Mouse (Mus musculus) limb, embryonic 10.5 days (tissue): ENCODE data around the gene Homer1. TPM values are rescaled to one million over a fixed set of nuclear protein-coding genes. Genes with fewer than 3 reads are reported as not detected.

Experiments used
- DNase-seq: peaks from one replicate; pipeline ENCODE4 v3.0.0-alpha.2; 2017; ENCODE audit warnings: low spot score
- H3K27ac ChIP-seq: fragments of 300-500 bp; sonication (generic); 2 replicates; pipeline ENCODE4 v1.5.1; 2016; ENCODE audit warnings: mild to moderate bottlenecking
- H3K27me3 ChIP-seq: fragments of 300-500 bp; sonication (generic); 2 replicates; pipeline ENCODE4 v1.6.1; 2016; ENCODE audit warnings: low read depth, mild to moderate bottlenecking; ENCODE audit not compliant: poor library complexity, severe bottlenecking
- H3K36me3 ChIP-seq: fragments of 300-500 bp; sonication (generic); 2 replicates; pipeline ENCODE4 v1.6.1; 2016; ENCODE audit warnings: mild to moderate bottlenecking, moderate library complexity
- H3K4me1 ChIP-seq: fragments of 300-500 bp; sonication (generic); 2 replicates; pipeline ENCODE4 v1.6.1; 2016
- H3K4me3 ChIP-seq: fragments of 300-500 bp; sonication (generic); 2 replicates; pipeline ENCODE4 v1.5.1; 2016; ENCODE audit warnings: mild to moderate bottlenecking, moderate library complexity
- H3K9me3 ChIP-seq: fragments of 300-500 bp; sonication (generic); replicated peaks from 2 replicates; pipeline ENCODE4 v1.6.1; 2016; ENCODE audit warnings: mild to moderate bottlenecking
- WGBS: fragments of 180-500 bp; shearing (Covaris S2); methylation state at CpG from one replicate; pipeline ENCODE4 v1.1.7; 2016; 5-methylcytosine and 5-hydroxymethylcytosine counted together
- polyA plus RNA-seq: library from polyadenylated mRNA; unstranded; fragments of >200 nt; fragmentation: Nextera tagmentation; extraction: Ambion mirVana; gene quantifications from 2 replicates; pipeline ENCODE4 v1.2.1, GENCODE M21; 2016

The Homer1 gene
- polyA plus RNA-seq, 1 experiment from 2014 or later = 9.2 TPM

DNA sequence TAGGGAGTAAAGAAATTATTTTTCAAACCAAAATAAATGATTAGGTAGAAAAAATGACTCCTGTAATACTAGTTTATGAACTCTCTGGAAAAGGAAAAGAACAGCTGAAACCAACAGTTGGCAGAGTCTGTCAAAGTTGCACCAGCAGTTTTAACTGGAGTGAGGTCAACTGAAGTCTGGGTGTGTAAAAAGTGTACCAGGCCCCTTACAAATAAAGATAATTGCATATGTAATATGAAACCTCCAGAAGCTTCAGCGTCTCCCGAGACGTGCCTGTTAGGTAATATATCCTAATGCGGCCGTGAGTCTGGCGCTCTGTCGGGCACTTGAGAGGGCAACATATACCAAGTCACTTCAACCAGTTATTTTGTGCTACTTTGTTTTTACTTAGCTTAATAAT is 8.3 kb downstream of the Homer1 start:
- H3K36me3 ChIP-seq = no peaks in the 10 kb centered on the region
- no peaks in the 10 kb centered on the region for H3K9me3 ChIP-seq
- no peaks in the 10 kb centered on the region for H3K27me3 ChIP-seq
- WGBS = 22% methylated on average over 7 of the region's 7 CpGs
- H3K27ac ChIP-seq = no peak overlapping the region
- H3K4me3 ChIP-seq = peak overlapping the region; percentile 21
- peaks cover 43% of the 10 kb centered on the region for H3K4me1 ChIP-seq
- no peak for DNase-seq

DNA sequence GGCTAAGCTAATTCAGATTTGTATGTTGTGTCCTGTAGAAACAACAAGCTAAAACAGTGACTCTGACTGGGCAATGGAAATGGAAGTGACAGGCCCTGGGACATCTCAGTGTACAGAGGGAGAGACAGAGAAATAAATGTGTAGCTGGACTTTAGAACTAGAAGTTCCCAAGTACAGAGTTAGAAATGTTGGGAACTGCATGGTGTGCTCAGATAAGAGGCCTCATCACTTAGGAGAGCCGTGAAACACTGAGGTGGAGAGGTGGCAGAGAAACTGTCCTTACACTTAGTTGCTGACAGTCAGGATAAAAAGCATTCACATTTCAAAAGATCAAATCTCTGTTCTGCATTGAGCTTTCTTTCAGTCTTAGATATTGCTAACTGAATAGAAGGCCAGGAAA is 9.9 kb downstream of the Homer1 start:
- Histone ChIP-seq H3K27ac (no peak overlapping the region), H3K9me3 (no peaks in the 10 kb centered on the region), H3K4me3 (no peak overlapping the region), H3K36me3 (no peaks in the 10 kb centered on the region), H3K4me1 (peaks cover 40% of the 10 kb centered on the region), H3K27me3 (no peaks in the 10 kb centered on the region)
- WGBS = 42% methylated on average over 1 of the region's 1 CpGs
- no peak for DNase-seq

DNA sequence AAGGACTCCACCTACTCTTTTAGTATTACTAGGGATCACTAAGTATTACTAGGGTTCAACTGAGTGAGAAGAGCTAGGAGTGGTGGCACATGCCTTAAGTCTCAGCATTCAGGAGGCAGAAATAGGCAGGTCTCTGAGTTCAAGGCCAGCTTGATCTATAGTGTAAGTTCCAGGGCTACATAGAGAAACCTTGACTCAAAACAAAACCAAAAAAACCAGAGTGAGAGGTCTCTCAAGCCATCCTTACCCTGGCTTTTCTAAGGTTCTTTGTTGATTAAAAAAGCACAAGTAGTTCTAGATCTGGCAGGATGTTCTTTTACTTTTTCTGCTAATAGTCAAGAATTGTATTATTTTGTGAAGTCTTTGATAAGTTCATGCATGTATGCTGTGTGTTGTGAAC is 13.1 kb downstream of the Homer1 start:
- Histone ChIP-seq H3K9me3 (no peaks in the 10 kb centered on the region), H3K27me3 (no peaks in the 10 kb centered on the region), H3K27ac (no peak overlapping the region), H3K4me1 (peaks cover 18% of the 10 kb centered on the region), H3K4me3 (no peak overlapping the region), H3K36me3 (0 out of 2 replicates have a peak, but pooled peaks cover 1% of the 10 kb centered on the region)
- DNase-seq = no peak

- 95% methylated on average over 4 of the region's 4 CpGs for WGBS
- Histone ChIP-seq H3K27ac (no peak overlapping the region), H3K4me1 (0 out of 2 replicates have a peak, but pooled peaks cover 3% of the 10 kb centered on the region), H3K4me3 (no peak overlapping the region), H3K27me3 (no peaks in the 10 kb centered on the region), H3K36me3 (0 out of 2 replicates have a peak, but pooled peaks cover 4% of the 10 kb centered on the region), H3K9me3 (no peaks in the 10 kb centered on the region)
- DNase-seq = no peak
These were observed 14.9 kb downstream of the Homer1 start for GRCm38 (mm10) chr13:93314322-93314721.

GRCm38 (mm10) chr13:93320089-93320488 is 20.7 kb downstream of the Homer1 start:
- no peaks in the 10 kb centered on the region for H3K4me1 ChIP-seq
- H3K27me3 ChIP-seq = no peaks in the 10 kb centered on the region
- DNase-seq = no peak
- H3K27ac ChIP-seq = no peak overlapping the region
- no peak overlapping the region for H3K4me3 ChIP-seq
- H3K36me3 ChIP-seq = 0 out of 2 replicates have a peak, but pooled peaks cover 4% of the 10 kb centered on the region
- H3K9me3 ChIP-seq = no peaks in the 10 kb centered on the region
- 94% methylated on average over 5 of the region's 5 CpGs for WGBS

DNA sequence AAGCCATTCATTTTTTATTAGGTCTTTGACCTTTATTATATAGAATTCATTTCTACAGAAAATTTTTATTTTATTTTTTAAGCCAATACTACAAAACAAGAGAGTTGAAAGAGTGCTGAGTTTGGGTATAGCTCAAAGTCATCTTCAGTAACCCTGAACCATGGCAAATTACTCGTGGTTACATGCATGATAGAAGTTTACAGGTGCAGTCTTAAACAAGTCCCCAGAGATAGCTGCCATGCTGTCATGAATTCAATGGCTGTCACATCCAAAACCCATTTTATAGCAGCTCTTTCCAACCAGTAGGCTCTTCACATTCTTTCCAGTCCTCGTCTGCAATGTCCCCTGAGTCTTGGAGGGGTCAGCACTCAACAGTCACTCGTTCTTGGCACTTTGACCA is 26.9 kb downstream of the Homer1 start:
- Histone ChIP-seq H3K27me3 (no peaks in the 10 kb centered on the region), H3K27ac (no peak overlapping the region), H3K36me3 (no peaks in the 10 kb centered on the region), H3K9me3 (no peaks in the 10 kb centered on the region), H3K4me3 (no peak overlapping the region), H3K4me1 (no peaks in the 10 kb centered on the region)
- no peak for DNase-seq
- 90% methylated on average over 3 of the region's 3 CpGs for WGBS

- no peaks in the 10 kb centered on the region for H3K4me1 ChIP-seq
- H3K27me3 ChIP-seq = no peaks in the 10 kb centered on the region
- WGBS = 93% methylated on average over 2 of the region's 2 CpGs
- no peak overlapping the region for H3K27ac ChIP-seq
- no peak for DNase-seq
- H3K9me3 ChIP-seq = no peaks in the 10 kb centered on the region
- no peaks in the 10 kb centered on the region for H3K36me3 ChIP-seq
- H3K4me3 ChIP-seq = no peak overlapping the region
These were observed 32.3 kb downstream of the Homer1 start for GRCm38 (mm10) chr13:93331721-93332120.

GRCm38 (mm10) chr13:93332491-93332890 is 33.1 kb downstream of the Homer1 start:
- WGBS = 94% methylated on average over 13 of the region's 13 CpGs
- Histone ChIP-seq H3K4me3 (no peak overlapping the region), H3K9me3 (no peaks in the 10 kb centered on the region), H3K27ac (no peak overlapping the region), H3K4me1 (no peaks in the 10 kb centered on the region), H3K27me3 (no peaks in the 10 kb centered on the region), H3K36me3 (no peaks in the 10 kb centered on the region)
- DNase-seq = no peak

- H3K4me1 ChIP-seq = peaks cover 13% of the 10 kb centered on the region
- DNase-seq = no peak
- no peaks in the 10 kb centered on the region for H3K9me3 ChIP-seq
- H3K27ac ChIP-seq = no peak overlapping the region
- no peak overlapping the region for H3K4me3 ChIP-seq
- no peaks in the 10 kb centered on the region for H3K36me3 ChIP-seq
- no peaks in the 10 kb centered on the region for H3K27me3 ChIP-seq
- WGBS = 88% methylated on average over 3 of the region's 3 CpGs
These were observed 35.9 kb downstream of the Homer1 start for GRCm38 (mm10) chr13:93335337-93335736.

- H3K27me3 ChIP-seq = no peaks in the 10 kb centered on the region
- no peak overlapping the region for H3K4me3 ChIP-seq
- DNase-seq = no peak
- peaks cover 16% of the 10 kb centered on the region for H3K4me1 ChIP-seq
- peak overlapping the region; percentile 59; the same call in 1 of the 2 replicates for H3K27ac ChIP-seq
- 0 out of 2 replicates have a peak, but pooled peaks cover 7% of the 10 kb centered on the region for H3K36me3 ChIP-seq
- 36% methylated on average over 5 of the region's 5 CpGs for WGBS
- H3K9me3 ChIP-seq = no peaks in the 10 kb centered on the region
These were observed 39.0 kb downstream of the Homer1 start for GRCm38 (mm10) chr13:93338394-93338793.

DNA sequence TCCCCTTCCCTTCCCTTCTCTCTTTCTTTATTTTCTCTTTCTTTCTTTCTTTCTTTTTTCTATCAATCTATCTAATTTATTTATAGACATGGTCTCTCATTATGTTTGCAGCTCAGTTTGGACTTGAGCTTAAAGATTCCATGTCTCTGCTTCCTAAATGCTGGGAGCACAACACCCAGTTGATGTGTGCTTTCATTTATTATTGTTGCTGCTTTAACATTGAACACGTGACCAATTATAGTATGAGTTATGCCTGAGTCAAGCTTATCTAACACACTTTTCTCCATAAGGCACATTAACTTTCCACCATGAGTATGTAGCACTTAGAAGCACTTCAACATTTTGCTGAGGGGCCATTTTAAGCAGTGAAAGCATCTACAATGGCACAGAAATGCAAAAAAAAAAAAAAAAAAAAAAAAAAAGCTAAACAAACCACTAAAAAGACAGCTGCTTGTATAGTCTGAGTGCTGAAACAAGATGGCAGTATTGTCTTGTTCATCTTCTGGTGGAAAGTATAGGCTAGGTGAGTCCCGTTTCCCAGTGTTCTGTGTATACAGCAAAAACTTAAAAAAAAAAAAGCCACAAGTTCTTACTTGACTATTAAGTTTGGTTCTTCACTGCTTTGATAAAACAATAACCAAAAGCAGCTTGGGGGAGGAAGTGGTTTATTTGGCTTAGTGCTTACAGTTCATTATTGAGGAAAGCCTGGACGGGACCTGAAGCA is 41.3 kb downstream of the Homer1 start:
- Histone ChIP-seq H3K27ac (no peak overlapping the region), H3K4me3 (no peak overlapping the region), H3K4me1 (peaks cover 16% of the 10 kb centered on the region), H3K27me3 (no peaks in the 10 kb centered on the region), H3K36me3 (peaks cover 14% of the 10 kb centered on the region; the same call in 1 of the 2 replicates), H3K9me3 (no peaks in the 10 kb centered on the region)
- WGBS = 89% methylated on average over 3 of the region's 3 CpGs
- no peak for DNase-seq

DNA sequence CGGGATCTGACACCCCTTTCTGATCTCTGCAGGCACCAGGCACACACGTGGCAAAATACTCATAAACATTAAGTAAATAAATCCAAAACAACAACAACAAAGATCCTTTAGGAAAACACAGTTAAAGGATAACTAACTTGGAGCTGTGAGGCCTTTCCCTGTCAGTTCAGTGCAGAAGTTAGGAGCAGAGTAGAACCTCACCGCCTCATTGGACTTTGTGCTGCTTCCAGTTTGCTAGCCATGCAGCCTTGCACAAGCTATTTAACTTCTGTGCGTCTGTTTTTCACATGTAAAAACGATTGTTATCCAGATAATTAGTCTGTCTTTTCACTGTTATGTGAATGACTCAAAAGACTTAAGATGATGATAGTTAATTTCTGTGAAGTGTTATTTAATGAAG is 43.2 kb downstream of the Homer1 start:
- 88% methylated on average over 5 of the region's 5 CpGs for WGBS
- Histone ChIP-seq H3K27ac (no peak overlapping the region), H3K4me3 (no peak overlapping the region), H3K36me3 (peaks cover 18% of the 10 kb centered on the region), H3K4me1 (peaks cover 16% of the 10 kb centered on the region), H3K27me3 (no peaks in the 10 kb centered on the region), H3K9me3 (no peaks in the 10 kb centered on the region)
- DNase-seq = no peak

GRCm38 (mm10) chr13:93344395-93344794 is 45.0 kb downstream of the Homer1 start:
- Histone ChIP-seq H3K27ac (no peak overlapping the region), H3K36me3 (peaks cover 22% of the 10 kb centered on the region), H3K4me1 (peaks cover 3% of the 10 kb centered on the region; the same call in 1 of the 2 replicates), H3K4me3 (no peak overlapping the region), H3K27me3 (no peaks in the 10 kb centered on the region), H3K9me3 (no peaks in the 10 kb centered on the region)
- WGBS = 95% methylated on average over 1 of the region's 1 CpGs
- no peak for DNase-seq

DNA sequence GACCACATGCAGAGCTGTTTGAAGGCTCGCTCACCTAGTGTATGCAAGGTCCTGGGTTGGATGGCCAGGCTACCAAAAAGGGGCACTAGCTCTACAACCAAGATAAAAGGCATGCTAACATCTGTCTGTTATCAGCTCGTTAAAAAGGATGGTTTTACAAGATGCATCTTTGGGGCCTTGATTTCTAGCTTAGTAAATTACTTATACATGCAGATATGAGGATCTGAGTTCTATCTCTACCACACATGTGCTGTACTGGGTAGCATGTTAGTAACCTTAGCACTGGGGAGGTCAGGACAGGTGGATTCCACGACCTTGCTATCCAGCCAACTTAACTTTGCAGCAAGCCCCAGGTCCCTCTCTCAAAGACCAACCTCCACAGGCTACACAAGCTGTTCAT is 46.4 kb downstream of the Homer1 start:
- DNase-seq = no peak
- no peak overlapping the region for H3K4me3 ChIP-seq
- H3K4me1 ChIP-seq = peaks cover 3% of the 10 kb centered on the region; the same call in 1 of the 2 replicates
- H3K36me3 ChIP-seq = peaks cover 30% of the 10 kb centered on the region
- no peak overlapping the region for H3K27ac ChIP-seq
- H3K9me3 ChIP-seq = no peaks in the 10 kb centered on the region
- no peaks in the 10 kb centered on the region for H3K27me3 ChIP-seq
- 83% methylated on average over 3 of the region's 3 CpGs for WGBS
